Mouse (Mus musculus) thymus, postnatal 4 days (tissue): Measurements from ENCODE around the gene Manba.
"Not testable (repeated sequence)": the region's sequence is repeated elsewhere in the genome, so short reads cannot be mapped to it uniquely, and the experiment has no call there.

Experiments used
- DNase-seq: peaks from one replicate; pipeline ENCODE4 v3.0.0; 2021

The Manba gene

DNA sequence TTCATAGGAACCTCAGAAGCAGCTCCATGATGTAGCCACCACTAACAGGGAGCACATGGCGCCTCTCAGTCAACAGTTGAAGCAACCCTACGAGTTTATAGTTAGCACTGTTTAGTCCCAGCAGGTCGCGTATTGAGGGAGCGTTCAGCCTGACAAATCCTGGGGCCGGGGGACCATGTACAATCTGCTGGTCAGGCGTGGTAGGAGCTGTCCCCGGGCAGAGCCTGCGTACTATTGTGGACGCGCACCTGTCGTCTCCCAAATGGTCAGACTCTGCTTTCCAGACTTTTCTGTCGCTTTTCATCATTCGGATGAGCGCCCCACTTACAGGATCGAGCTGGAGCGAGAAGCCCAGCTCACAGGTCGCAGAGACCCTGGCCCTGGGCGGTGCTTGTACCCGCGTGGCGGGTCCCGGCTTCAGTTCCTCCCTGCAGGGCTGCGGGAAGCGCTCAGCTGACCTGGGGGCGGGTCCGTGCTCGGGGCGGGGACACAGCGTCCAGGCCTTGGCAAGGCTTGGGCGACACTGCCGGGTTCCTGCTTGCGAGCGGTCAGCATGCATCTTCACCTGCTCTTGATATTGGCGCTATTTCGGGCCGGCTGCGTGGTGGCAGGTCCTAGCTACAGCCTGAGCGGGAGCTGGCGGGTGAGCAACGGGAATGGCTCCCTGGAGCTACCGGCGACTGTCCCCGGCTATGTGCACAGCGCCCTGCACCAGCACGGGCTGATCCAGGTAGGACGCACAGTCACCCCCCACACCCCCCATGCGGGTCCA is at the start of gene Manba:
Gene Manba (plus strand): TSS at position 484 of the 772 bp plus-strand sequence.
- DNase-seq, result peak; percentile 71

DNA sequence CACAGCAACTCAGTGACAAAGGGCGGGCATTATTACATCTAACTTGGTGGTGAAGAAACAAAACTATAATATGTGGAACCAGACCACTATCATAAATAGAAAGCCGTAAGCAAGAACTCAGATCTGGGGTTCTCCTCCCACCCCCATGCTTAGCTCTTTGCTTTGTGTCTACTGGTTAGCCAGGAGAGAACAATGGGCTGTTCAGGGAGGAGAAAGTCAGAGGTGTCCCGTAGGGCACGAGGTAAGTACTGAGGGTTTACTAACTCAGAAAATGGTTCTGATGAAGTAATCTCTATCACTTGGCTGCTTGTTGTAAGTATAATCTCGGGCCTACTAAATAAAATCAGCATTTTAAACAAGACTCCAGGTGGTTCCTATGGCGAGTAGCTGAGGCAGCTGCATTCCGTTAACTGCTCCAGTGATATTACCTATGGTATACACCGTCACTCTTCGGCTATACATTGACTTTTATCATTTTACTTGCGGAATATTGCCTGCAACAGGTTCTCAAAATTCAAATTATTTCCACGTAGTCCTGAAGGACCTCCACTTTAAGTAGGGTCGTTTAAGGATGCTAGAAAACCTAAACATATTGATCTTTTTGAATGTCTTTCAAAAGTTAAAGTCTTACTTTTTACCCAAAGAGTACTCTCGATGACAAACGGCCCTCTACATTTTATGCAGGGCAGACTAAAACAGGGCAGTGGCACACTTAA is 48.4 kb upstream of the Manba start:
- DNase-seq, result no peak

DNA sequence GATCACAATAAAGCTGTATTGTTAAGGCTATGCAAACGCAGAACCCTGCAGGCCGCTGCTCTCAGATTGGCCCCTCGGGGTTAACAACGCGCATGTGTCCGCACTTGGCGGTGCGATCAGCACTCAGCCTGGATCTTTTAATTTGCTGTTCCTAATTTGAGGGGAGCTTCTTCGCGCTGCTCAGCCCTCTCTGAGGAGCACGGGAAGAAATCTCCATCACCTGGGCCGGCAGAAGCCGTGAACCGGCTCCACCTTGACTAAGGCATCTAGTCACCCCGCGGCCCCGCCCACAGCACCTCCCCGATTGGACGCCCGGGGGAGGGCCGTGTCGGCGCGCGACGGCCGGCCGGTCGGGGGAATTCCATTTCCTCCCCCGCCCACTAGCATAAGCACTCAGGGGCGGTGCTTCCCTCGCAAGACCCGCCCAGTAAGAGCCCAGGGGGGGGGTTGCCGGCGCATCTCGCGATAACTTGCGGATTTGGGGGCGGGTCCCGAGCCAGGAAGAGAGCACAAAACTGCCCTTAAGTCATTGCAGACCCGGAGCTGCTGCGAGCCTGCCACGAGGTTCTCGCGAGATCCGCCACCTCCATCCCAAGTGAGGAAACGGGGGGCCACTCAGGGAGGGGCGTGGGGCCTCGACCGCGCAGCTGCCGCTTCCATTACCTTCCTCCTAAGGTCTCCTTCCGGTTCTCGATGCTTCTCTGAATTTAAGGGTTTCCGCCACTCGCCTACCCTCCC is 47.5 kb upstream of the Manba start, which contains the start of gene Ube2d3:
Gene Ube2d3 (plus strand): TSS at position 392 of the 738 bp plus-strand sequence.
- DNase-seq, result peak; percentile 99

DNA sequence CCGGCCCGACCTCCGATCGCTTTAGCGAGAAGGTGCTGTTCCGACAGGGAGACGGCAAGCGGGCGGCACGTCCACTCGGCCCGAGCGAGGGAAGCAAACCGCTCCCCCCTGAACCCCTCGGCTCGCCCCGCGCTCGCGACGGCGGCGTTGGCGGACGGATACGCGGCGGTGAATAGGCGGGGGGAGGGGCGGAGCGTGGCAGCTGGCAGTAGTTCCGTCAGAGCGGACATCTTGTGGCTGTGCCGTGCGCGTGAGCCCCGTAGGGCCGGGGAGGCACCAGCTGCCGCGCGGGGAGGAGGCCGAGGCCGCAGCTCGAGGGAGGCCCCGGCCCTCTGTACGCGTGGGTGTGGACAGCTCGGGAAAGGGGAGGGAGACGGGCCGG is 46.9 kb upstream of the Manba start:
- peak; percentile 98 for DNase-seq

DNA sequence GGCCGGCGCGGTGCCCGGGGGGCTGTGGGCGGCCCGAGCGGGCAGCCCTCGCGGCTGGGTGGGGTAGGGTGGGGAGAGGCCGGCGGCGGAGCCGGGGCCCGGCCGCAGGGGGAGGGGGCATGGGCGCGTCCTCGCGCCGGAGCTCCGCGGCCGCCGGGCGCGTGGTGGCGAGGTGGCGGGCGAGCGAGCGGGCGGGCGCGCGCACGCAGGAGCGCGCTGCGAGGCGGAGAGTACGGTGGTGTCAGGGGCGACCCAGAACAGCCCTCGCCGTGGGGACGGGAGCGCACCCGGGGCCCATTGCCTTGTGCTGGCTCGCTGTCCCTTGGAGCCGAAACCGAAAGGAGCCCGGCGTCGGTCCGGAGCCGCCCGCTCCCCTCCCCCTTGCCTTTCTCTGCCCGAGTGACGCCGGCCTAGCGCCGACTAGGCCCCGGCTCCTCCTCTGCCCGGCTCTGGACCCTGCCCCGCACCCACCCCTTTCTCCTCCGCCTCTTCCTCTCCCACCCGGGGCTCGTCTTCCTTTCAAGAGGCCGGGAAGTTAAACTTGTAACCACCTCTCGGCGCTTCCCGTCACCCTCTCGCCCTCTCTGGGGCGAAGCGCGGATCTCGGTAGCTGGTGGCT is 46.4 kb upstream of the Manba start:
- peak; percentile 84 for DNase-seq

DNA sequence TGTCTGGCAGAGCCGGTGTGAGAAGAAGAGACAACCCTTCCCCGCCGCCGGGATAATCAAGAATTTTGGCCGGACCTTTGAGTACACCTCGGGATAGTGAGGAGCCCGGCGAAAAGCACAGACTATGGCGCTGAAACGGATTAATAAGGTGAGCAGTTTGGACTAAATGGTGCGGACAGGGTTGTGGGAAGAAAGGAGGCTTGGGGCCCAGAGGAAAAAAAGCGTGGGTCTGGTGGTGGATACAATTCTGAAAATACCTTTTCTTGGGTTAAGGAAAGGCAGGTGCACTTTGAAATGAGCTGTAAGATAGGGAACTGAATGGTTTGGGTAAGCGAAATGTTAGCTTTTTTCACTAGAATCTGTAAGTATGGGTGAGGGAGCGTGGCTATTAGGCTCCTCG is 45.8 kb upstream of the Manba start:
- DNase-seq, result no peak

DNA sequence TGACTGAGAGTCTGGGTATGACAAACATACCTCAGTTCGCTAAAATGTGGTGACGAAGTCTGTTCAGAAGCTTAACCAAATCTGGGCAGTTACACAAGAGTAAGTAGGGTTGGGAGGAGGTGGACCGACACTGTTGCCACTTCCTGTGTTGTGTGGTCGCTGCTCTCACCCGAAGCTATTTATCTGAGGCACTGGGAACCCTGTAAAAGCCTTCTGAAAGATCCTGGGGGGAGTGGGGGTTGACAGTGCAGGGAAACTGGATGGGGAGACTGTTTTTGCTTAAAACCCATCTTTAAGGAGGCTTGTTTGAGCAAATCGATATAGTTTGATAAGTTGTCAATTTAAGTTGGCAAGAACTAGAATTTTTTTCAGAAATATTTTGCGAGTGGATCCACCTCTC is 45.2 kb upstream of the Manba start:
- peak; percentile 56 for DNase-seq

DNA sequence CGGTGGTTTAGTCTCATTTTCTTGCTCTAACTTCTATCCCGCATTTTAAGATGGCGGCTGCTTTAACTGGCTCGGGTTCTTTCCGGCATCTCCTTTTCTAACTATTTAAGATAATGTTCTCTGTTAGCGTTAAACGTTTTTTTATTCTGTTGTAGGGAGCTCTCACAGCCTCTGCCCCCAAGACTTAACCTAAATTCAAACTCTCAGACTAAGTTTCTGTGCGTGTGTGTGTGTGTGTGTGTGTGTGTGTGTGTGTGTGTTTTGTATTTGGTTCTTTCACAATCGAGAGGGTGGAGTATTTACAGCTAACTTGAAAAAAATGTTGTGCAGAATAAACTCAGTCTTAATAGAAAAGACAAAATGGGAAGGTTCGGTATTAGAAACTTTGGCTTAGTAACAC is 44.8 kb upstream of the Manba start:
- DNase-seq, result no peak

DNA sequence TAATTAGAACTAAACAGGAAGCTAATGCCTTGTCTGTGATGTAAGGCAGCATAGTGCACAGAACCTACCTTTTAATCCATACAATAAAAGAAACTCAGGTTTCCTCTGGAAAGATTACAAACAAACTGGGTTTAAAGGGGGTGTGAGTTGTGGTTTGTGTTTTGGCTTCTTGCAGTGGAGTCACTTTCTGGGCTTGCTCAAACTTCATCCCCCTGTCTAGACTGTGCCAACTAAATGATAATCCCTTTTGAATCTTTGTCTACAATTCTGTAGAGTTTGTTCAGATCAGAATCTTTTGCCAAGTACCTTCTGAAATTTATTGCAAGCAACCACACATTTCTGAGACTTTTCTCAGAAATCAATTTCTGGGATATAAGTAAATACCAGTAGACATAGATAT is 40.5 kb upstream of the Manba start:
- no peak for DNase-seq

DNA sequence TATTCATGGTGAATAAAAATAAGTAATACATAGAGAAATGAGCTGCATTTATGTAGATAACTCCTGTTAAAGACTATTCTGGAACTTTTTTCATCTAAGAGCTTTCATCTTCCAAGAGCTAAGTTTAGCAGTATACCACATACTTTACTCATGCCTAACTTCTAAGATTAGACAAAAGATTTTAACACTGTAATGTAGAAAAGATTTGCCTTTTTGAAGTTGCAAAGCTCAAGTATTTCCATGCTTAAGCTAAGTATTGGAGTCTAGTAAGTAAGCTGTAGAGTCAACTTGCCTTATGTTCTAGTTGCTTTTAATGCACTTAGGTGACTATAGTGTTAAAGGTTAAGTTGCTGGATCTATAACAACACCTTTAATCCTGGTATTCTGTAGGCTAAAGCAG is 26.4 kb upstream of the Manba start:
- no peak for DNase-seq

DNA sequence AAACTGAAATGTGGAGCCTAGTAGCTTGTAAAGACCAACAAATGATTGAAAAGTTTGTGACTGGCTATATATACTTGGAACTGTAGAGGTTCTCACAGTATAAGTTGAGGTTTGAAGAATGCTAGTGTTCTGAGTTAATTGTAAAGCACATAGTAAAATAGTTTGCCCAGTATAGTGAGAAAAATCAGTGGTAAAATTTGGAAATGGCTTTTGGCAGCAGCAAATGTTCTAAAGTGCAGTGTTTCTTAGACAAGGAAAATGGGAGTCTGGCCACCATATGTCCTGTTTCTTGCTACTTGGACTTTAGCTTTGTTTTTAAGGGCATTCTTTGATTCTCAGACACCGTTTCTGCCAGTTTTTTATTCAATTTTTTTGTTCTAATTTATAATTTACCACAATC is 17.0 kb upstream of the Manba start:
- DNase-seq, result no peak

DNA sequence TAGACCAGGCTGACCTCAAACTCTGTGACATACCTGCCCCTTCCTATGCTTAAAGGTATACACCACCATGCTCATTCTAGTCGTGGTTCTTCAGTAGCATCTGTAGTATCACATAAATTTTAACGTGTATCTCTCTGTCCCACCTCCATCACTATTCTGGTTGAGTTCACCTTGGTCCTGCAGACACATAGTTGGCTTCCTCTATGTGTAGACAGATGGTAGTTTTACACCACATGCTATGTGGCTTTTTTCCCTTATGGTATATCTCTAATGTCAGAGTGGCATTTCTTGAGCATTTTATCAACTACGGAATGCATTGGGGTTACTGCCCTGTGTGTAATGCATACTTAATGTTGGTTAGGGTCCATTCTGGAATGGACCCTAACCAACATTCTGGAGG is 16.3 kb upstream of the Manba start:
- DNase-seq, result no peak

DNA sequence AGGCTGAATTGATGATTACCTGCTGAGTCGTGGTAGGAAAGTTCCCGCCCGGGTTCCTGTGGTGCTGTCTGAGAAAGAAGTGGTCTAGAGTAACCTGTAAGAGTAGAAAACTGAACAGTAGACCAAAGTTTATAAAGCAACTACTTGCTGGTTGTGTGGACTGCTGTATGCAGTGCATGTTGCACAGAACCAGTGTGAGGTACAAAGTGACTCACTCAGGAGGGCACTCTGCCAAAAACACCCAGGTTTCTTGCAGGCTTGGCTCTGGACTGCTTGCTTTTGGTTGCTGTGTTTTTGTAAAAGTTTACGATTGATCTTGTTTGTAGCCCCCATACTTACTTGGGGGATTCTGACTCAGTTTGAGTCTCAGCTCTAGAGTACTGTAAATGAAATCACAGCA is 15.4 kb upstream of the Manba start:
- peak; percentile 9 for DNase-seq

DNA sequence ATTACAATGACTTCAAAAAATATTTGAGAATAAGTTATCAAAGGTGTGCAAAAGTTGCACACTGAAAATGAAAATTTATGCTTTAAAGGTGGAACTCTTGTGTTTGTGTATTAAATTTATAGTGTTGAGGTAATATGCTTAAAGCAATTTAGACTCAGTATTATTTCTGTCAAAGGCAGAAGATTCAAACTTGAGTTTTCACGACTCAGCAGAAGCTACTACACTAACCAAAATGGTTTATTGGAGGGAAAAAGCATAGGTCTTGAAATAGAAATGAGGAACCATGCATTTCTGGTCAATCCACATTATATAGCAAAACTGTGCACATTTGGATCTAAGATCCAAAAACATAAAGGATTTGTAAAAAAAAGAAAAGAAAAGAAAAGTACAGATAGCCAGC is 14.6 kb upstream of the Manba start:
- no peak for DNase-seq

DNA sequence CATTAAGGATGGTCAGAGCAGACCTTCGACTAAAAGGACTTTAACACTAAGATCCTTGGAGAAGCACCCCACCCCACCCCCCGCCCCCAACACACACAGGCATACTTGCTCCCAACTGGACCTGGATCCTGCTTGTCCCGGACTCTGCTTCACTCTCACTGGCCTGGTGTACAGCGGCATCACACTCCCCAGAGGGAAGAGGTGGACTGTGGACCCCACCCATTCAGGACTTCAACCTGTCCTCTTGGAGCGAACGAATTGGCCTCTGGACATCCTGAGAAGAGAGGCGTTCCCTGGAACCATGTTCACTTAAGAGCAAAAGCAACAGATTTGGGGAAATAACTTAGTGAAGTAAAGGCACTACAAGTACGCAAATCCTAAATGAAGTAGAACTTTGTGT is 10.4 kb upstream of the Manba start:
- no peak for DNase-seq

DNA sequence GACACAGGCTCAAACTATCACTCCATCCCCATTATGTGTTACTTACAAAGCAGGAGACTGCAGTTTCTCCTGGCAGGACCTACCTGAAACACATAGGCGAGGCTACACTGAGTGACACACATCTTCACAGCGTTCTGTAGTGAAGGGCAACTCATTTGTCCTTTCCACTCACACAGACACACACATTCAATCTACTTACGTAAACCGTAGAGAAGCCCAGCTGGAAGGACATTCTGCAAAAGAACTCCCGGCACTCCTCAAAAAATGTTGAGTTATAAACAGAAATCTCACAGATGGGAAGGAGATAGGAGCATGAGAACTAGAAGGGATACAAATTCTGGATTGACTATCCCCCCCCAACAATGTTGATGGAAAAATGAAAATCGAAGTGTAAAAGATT is 9.1 kb upstream of the Manba start:
- no peak for DNase-seq

DNA sequence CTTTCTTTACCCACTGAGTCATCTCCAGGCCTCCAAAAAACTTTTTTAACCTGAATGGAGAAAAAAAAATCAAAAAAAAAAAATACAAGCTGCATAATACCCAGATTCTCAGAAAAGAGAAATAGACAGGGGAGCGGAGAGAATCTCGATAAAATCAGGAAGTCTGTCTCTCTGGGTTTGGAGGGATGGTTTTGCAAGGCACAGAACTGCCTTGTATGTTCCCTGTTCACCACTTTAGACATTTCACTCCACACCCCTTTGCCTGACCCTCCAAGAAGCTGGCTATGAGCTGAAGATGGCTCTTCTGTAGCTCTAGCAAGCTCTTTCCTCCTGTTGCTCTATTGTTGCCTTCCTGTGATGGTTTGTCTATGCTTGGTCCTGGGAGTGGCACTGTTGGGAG is 8.4 kb upstream of the Manba start:
- DNase-seq, result no peak

DNA sequence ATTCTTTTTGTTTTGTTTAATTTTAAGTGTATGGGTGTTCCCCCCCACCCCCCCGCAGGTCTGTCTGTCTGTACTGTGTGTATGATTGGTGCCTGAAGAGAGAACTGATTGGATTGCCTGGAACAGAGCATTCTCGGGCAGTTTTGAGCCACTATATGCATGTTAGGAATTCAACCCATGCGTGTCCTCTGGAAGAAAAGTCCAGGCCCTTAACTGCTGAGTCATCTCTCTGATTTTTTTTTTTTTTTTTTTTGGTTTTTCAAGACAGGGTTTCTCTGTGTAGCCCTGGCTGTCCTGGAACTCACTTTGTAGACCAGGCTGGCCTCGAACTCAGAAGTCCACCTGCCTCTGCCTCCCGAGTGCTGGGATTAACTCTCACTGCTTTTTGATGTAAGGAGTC is 6.3 kb upstream of the Manba start:
- not testable (repeated sequence) for DNase-seq

DNA sequence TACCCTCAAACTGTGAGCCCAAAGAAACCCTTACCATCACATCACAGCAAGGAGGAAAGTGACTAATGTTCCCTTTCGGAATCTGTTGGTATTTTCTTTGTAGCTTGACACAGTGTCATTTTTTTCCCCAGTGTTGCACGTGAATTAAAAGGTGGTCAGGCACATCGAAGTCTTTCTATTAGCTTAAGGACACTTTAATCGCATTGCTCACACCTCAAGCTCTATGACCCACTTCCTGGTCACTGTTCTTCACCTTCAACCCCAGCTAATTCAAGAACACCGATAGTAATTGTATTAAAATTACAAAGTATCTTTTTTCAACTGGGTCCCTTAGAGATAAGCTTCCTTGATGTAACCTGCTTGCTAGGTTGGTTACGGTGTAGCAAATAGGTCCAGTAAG is 4.6 kb upstream of the Manba start:
- DNase-seq, result no peak

DNA sequence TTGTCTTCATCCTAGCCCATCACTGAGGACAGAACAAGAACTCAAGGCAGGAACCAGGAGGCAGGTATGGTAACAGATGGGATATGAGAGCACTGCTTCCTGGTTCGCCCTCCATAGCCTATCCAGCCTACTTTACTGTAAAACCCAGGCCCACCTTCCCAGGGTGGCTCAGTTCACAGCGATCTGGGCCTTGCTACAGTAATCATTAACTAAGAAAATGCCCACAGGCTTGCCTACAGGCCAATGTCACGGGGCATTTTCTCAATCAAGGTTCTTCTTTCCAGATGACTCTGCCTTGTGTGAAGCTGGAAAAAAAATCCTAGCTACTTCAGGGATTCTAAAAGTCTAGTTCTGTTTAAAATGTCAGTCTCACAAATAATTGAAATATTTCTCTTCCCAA is 3.8 kb upstream of the Manba start:
- no peak for DNase-seq

DNA sequence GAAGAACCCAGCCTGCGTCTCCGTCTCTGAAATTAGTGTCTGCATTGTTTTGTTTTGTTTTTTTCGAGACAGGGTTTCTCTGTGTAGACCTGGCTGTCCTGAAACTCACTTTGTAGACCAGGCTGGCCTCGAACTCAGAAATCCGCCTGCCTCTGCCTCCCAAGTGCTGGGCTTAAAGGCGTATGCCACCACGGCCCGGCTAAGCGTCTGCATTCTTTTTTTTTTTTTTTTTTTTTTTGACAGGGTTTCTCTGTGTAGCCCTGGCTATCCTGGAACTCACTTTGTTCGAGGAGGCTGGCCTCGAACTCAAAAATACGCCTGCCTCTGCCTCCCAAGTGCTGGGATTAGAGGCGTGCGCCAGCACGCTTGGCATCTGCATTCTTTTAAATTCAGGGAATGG is 761 bp upstream of the Manba start:
- not testable (repeated sequence) for DNase-seq

DNA sequence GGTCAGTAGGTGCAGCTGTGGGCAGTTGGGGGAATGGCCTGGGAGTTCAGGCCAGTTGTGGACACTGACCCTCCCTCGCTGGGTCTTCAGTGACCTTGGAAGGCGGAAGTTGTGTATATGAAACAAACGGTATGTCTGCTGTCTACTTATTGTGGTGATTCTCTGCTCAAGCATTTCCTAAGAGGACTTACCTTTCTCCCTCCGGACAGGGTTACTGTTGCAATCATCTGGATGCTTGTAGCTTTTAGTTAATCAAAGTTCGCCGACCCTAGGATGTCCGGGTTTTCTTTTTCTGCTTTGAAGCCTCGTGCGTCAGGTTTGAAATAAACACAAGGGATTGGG is 460 bp downstream of the Manba start:
- DNase-seq, result no peak

DNA sequence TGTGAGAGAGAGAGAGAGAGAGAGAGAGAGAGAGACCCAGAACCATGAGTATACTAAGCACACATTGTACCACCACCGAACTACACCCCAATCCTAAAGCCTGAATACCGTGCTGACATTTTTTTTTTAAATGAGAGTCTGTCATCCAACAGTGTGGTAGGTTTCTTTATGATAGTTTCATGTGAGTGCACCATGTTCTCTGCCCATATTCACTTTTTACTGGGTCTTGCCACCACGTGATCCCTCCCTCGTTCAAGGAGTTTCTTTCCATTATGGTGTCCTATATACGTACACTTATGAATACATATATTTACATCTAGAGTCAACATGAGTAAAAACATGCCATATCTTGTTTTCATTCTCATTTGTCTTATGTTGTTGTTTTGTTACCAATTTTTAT is 940 bp downstream of the Manba start:
- no peak for DNase-seq

DNA sequence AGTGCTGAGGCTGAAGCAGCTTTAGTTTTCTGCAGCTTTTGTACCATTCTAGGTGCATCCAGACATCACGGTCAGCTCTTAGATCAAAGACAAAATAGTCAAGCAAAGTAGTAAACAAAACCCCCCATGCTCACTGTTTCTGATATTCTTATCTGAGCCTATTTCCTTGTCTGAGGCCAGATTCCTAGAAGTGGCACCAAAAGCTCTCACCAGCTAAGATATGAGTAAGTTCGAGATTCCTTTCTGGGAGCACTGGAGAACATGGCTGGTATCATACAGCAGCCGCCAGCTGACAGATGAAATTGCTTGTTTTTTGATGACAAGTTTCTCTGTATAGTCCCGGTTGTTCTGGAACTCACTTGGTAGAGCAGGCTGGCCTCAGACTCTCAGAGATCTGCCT is 2.4 kb downstream of the Manba start:
- no peak for DNase-seq
